ENCODE assay signal across 36 mouse cellular contexts in genomic region chr11:87609264-87609663, GRCm38 (mm10). TPM values are rescaled to one million over a fixed set of nuclear protein-coding genes. Genes with fewer than 3 reads are reported as not detected.
DNase-seq lines count a peak whose midpoint lies in the region; ATAC-seq and TF ChIP-seq lines count a peak whose summit lies in the region.
"Had no signal": no experiment of that assay in that cellular context is flagged by ENCODE, and none has a peak within 500 bp of the region (broad histone marks: within the 10 kb centered on the region; RNA-seq: fewer than 3 reads in every experiment).

No protein-coding gene starts in this region.

- no peak overlapping the region for H3K9ac ChIP-seq in embryonic facial prominence, embryonic 14.5 days (ENCODE audit: low read depth, low read length)
- no peak overlapping the region for H3K9ac ChIP-seq in lung, postnatal 0 days (replicated peaks; ENCODE audit: low read depth)
- H3K9ac ChIP-seq in midbrain, postnatal 0 days (replicated peaks; ENCODE audit: low read length, poor library complexity, severe bottlenecking), result no peak overlapping the region
- H3K9ac ChIP-seq: embryonic facial prominence, embryonic 15.5 days; forebrain, embryonic 12.5 days; hindbrain, embryonic 15.5 days; liver, postnatal 0 days; midbrain, embryonic 13.5 days; neural tube, embryonic 12.5 days had no signal

- intact Hi-C loops in gastrocnemius, postnatal 14 days (cut with DNase I; ENCODE audit: low total_unique reads), result no loop called here
- intact Hi-C loops in left cerebral cortex, postnatal 36 days (cut with DNase I), result no loop called here

- H3K4me1 ChIP-seq in embryonic facial prominence, embryonic 14.5 days (ENCODE audit: control insufficient read depth, insufficient read depth, low read length), result no peaks in the 10 kb centered on the region
- no peaks in the 10 kb centered on the region for H3K4me1 ChIP-seq in embryonic facial prominence, embryonic 10.5 days
- H3K4me1 ChIP-seq in lung, postnatal 0 days (ENCODE audit: insufficient read depth, low read depth, low read length), result no peaks in the 10 kb centered on the region
- no peaks in the 10 kb centered on the region for H3K4me1 ChIP-seq in midbrain, postnatal 0 days (ENCODE audit: insufficient read depth, low read length)
- H3K4me1 ChIP-seq: embryonic facial prominence, embryonic 15.5 days; forebrain, embryonic 12.5 days; hindbrain, embryonic 15.5 days; limb, embryonic 10.5 days; neural tube, embryonic 12.5 days had no signal

- TF ChIP-seq CTCF in lung, postnatal 0 days (IDR thresholded peaks at IDR 0.05), result no peak
- no peak for TF ChIP-seq CTCF in midbrain, postnatal 0 days (IDR thresholded peaks at IDR 0.05)

- WGBS in embryonic facial prominence, embryonic 14.5 days, result 76% methylated on average over 7 of the region's 7 CpGs
- WGBS in embryonic facial prominence, embryonic 10.5 days, result 91% methylated on average over 7 of the region's 7 CpGs
- WGBS in lung, postnatal 0 days, result 85% methylated on average over 7 of the region's 7 CpGs
- 91% methylated on average over 7 of the region's 7 CpGs for WGBS in midbrain, postnatal 0 days

- no peak for TF ChIP-seq EP300 in lung, postnatal 0 days (IDR thresholded peaks at IDR 0.05)

- no peak overlapping the region for H3K4me2 ChIP-seq in embryonic facial prominence, embryonic 14.5 days (ENCODE audit: low read depth, low read length)
- H3K4me2 ChIP-seq in lung, postnatal 0 days (replicated peaks; ENCODE audit: low read depth, low read length), result no peak overlapping the region
- no peak overlapping the region for H3K4me2 ChIP-seq in midbrain, postnatal 0 days (ENCODE audit: low read depth, low read length, poor library complexity, severe bottlenecking)
- H3K4me2 ChIP-seq: embryonic facial prominence, embryonic 15.5 days; forebrain, embryonic 12.5 days; hindbrain, embryonic 15.5 days; liver, embryonic 11.5 days; midbrain, embryonic 13.5 days; neural tube, embryonic 12.5 days had no signal

- H3K27me3 ChIP-seq in embryonic facial prominence, embryonic 14.5 days (replicated peaks; ENCODE audit: control insufficient read depth, insufficient read depth, low read length), result no peaks in the 10 kb centered on the region
- H3K27me3 ChIP-seq in embryonic facial prominence, embryonic 10.5 days (replicated peaks; ENCODE audit: low read depth, poor library complexity, severe bottlenecking), result no peaks in the 10 kb centered on the region
- H3K27me3 ChIP-seq in lung, postnatal 0 days (replicated peaks; ENCODE audit: insufficient read depth, low read length), result no peaks in the 10 kb centered on the region
- H3K27me3 ChIP-seq in midbrain, postnatal 0 days (ENCODE audit: insufficient read depth, low read length), result no peaks in the 10 kb centered on the region
- H3K27me3 ChIP-seq: CH12.LX; embryonic facial prominence, embryonic 15.5 days; forebrain, embryonic 12.5 days; hindbrain, embryonic 15.5 days; megakaryocyte, embryonic 14.5 days; midbrain, embryonic 13.5 days; neural tube, embryonic 12.5 days had no signal

- no peak overlapping the region for H3K4me3 ChIP-seq in embryonic facial prominence, embryonic 14.5 days (ENCODE audit: low read depth, low read length)
- H3K4me3 ChIP-seq in embryonic facial prominence, embryonic 10.5 days, result no peak overlapping the region
- no peak overlapping the region for H3K4me3 ChIP-seq in lung, postnatal 0 days (ENCODE audit: low read depth, low read length)
- no peak overlapping the region for H3K4me3 ChIP-seq in midbrain, postnatal 0 days (ENCODE audit: low read depth, low read length)
- H3K4me3 ChIP-seq: embryonic facial prominence, embryonic 15.5 days; forebrain, embryonic 12.5 days; hindbrain, embryonic 15.5 days; left cerebral cortex, adult 2 months; limb, embryonic 10.5 days; megakaryocyte, embryonic 14.5 days; midbrain, embryonic 13.5 days; neural tube, embryonic 12.5 days had no signal

- no peaks in the 10 kb centered on the region for H3K9me3 ChIP-seq in embryonic facial prominence, embryonic 14.5 days (ENCODE audit: control insufficient read depth, low read length)
- H3K9me3 ChIP-seq in embryonic facial prominence, embryonic 10.5 days, result no peaks in the 10 kb centered on the region
- no peaks in the 10 kb centered on the region for H3K9me3 ChIP-seq in lung, postnatal 0 days (ENCODE audit: low read length)
- no peaks in the 10 kb centered on the region for H3K9me3 ChIP-seq in midbrain, postnatal 0 days (ENCODE audit: low read length)
- H3K9me3 ChIP-seq: embryonic facial prominence, embryonic 15.5 days; forebrain, embryonic 12.5 days; G1E; hindbrain, embryonic 15.5 days; limb, embryonic 10.5 days; megakaryocyte, embryonic 14.5 days; midbrain, embryonic 13.5 days; neural tube, embryonic 12.5 days had no signal

- no peak overlapping the region for H3K27ac ChIP-seq in embryonic facial prominence, embryonic 14.5 days (replicated peaks; ENCODE audit: low read depth, low read length)
- no peak overlapping the region for H3K27ac ChIP-seq in embryonic facial prominence, embryonic 10.5 days (replicated peaks)
- H3K27ac ChIP-seq in lung, postnatal 0 days (ENCODE audit: low read length), result no peak overlapping the region
- no peak overlapping the region for H3K27ac ChIP-seq in midbrain, postnatal 0 days (ENCODE audit: low read depth, low read length)
- H3K27ac ChIP-seq: embryonic facial prominence, embryonic 15.5 days; forebrain, embryonic 12.5 days; hindbrain, embryonic 15.5 days; kidney, postnatal 0 days; left cerebral cortex, adult 2 months; limb, embryonic 10.5 days; midbrain, embryonic 13.5 days; neural tube, embryonic 12.5 days had no signal

- ATAC-seq in embryonic facial prominence, embryonic 14.5 days (ENCODE audit: low read depth), result no peak
- no peak for ATAC-seq in lung, postnatal 0 days
- no peak for ATAC-seq in midbrain, postnatal 0 days (ENCODE audit: low FRiP score)
- ATAC-seq: activated CD4-positive, CD25-positive, alpha-beta regulatory T cell, adult 4 months; liver, postnatal 0 days; midbrain, embryonic 13.5 days had no signal

- peaks cover 98% of the 10 kb centered on the region for H3K36me3 ChIP-seq in embryonic facial prominence, embryonic 14.5 days (ENCODE audit: control insufficient read depth, insufficient read depth, low read length)
- peaks cover 100% of the 10 kb centered on the region for H3K36me3 ChIP-seq in embryonic facial prominence, embryonic 10.5 days (replicated peaks)
- peaks cover 46% of the 10 kb centered on the region for H3K36me3 ChIP-seq in lung, postnatal 0 days (ENCODE audit: insufficient read depth, low read length)
- H3K36me3 ChIP-seq in midbrain, postnatal 0 days (ENCODE audit: insufficient read depth, low read length), result peaks cover 79% of the 10 kb centered on the region

- peak; percentile 40 for DNase-seq in embryonic facial prominence, embryonic 14.5 days (ENCODE audit: low spot score)
- no peak for DNase-seq in embryonic facial prominence, embryonic 10.5 days (ENCODE audit: low spot score)
- peak; percentile 52 for DNase-seq in lung, postnatal 36 days
- no peak for DNase-seq in lung, postnatal 0 days (ENCODE audit: low spot score)
- peak; percentile 54 for DNase-seq in gastrocnemius, postnatal 14 days
- DNase-seq in midbrain, postnatal 0 days (ENCODE audit: low spot score), result no peak
- DNase-seq in left cerebral cortex, postnatal 36 days (ENCODE audit: low spot score in 2 of 2), result no peak
- DNase-seq: B cell, adult 2 months; cerebellum, adult 11-12 months; embryo, embryonic 11 days; kidney, adult 2 months; layer of hippocampus, adult 9-11 months; liver, postnatal 0 days; lung, postnatal 10 days; right cerebral cortex, postnatal 14 days; spleen, adult 18-20 months had no signal

RNA-seq across cellular contexts. Expression of gene Hsf5, which starts 7.7 kb away (rescaled TPM):
- polyA plus RNA-seq in embryonic facial prominence, embryonic 14.5 days (2014; fragmentation: Nextera tagmentation; extraction: Ambion mirVana), result 0.17 and 0.25 TPM in 2 replicates
- polyA plus RNA-seq in embryonic facial prominence, embryonic 10.5 days (2016; fragmentation: Nextera tagmentation; extraction: Ambion mirVana), result 0.27 and 0.41 TPM in 2 replicates
- polyA plus RNA-seq in lung, postnatal 0 days (2015; fragmentation: Nextera tagmentation; extraction: Ambion mirVana), result 0.05 and 0.11 TPM in 2 replicates
- not detected for total RNA-seq in gastrocnemius, postnatal 14 days (2021)
- 0.11 and 0.52 TPM in 2 replicates for total RNA-seq in midbrain, postnatal 0 days (2014; rRNA removed)
- polyA plus RNA-seq in midbrain, postnatal 0 days (2015; fragmentation: Nextera tagmentation; extraction: Ambion mirVana), result 0.10 and 0.25 TPM in 2 replicates
- total RNA-seq in left cerebral cortex, postnatal 36 days (2021), result under 1 TPM; 0.42 to 0.57 TPM
- total RNA-seq: hematopoietic stem cell, adult 5-6 weeks had no signal
- polyA plus RNA-seq: G1E; liver, postnatal 0 days had no signal

RNA-seq across cellular contexts. Expression of gene Mtmr4, which starts 17.3 kb away (rescaled TPM):
- polyA plus RNA-seq in embryonic facial prominence, embryonic 14.5 days (2014; fragmentation: Nextera tagmentation; extraction: Ambion mirVana), result 33.2 and 34.3 TPM in 2 replicates
- polyA plus RNA-seq in embryonic facial prominence, embryonic 10.5 days (2016; fragmentation: Nextera tagmentation; extraction: Ambion mirVana), result 71.1 and 79.2 TPM in 2 replicates
- polyA plus RNA-seq in lung, postnatal 0 days (2015; fragmentation: Nextera tagmentation; extraction: Ambion mirVana), result 9.4 and 13.3 TPM in 2 replicates
- 10 to 100 TPM in 1 of 2 experiments, 1 to 10 TPM in 1; 9.5 to 12.4 TPM for total RNA-seq in gastrocnemius, postnatal 14 days (2021)
- 98.9 and 116 TPM in 2 replicates for total RNA-seq in midbrain, postnatal 0 days (2014; rRNA removed)
- polyA plus RNA-seq in midbrain, postnatal 0 days (2015; fragmentation: Nextera tagmentation; extraction: Ambion mirVana), result 33.2 and 34.1 TPM in 2 replicates
- 10 to 100 TPM; 88.0 to 93.4 TPM for total RNA-seq in left cerebral cortex, postnatal 36 days (2021)

RNA-seq across cellular contexts. Expression of gene Sept4, which starts 40.6 kb away (rescaled TPM):
- 40.1 and 42.2 TPM in 2 replicates for polyA plus RNA-seq in embryonic facial prominence, embryonic 14.5 days (2014; fragmentation: Nextera tagmentation; extraction: Ambion mirVana)
- polyA plus RNA-seq in embryonic facial prominence, embryonic 10.5 days (2016; fragmentation: Nextera tagmentation; extraction: Ambion mirVana), result 4.1 and 6.1 TPM in 2 replicates
- polyA plus RNA-seq in lung, postnatal 0 days (2015; fragmentation: Nextera tagmentation; extraction: Ambion mirVana), result 366 and 392 TPM in 2 replicates
- 10 to 100 TPM; 41.2 TPM for total RNA-seq in gastrocnemius, postnatal 14 days (2021)
- total RNA-seq in midbrain, postnatal 0 days (2014; rRNA removed), result 19.4 and 26.6 TPM in 2 replicates
- 39.1 and 40.5 TPM in 2 replicates for polyA plus RNA-seq in midbrain, postnatal 0 days (2015; fragmentation: Nextera tagmentation; extraction: Ambion mirVana)
- 100 to 1,000 TPM; 161 to 227 TPM for total RNA-seq in left cerebral cortex, postnatal 36 days (2021)

RNA-seq across cellular contexts. Expression of gene Gm11492, which starts 42.8 kb away (rescaled TPM):
- not detected in 2 replicates for polyA plus RNA-seq in embryonic facial prominence, embryonic 14.5 days (2014; fragmentation: Nextera tagmentation; extraction: Ambion mirVana)
- not detected in 2 replicates for polyA plus RNA-seq in embryonic facial prominence, embryonic 10.5 days (2016; fragmentation: Nextera tagmentation; extraction: Ambion mirVana)
- not detected in 2 replicates for polyA plus RNA-seq in lung, postnatal 0 days (2015; fragmentation: Nextera tagmentation; extraction: Ambion mirVana)
- not detected for total RNA-seq in gastrocnemius, postnatal 14 days (2021)
- total RNA-seq in midbrain, postnatal 0 days (2014; rRNA removed), result not detected in 2 replicates
- polyA plus RNA-seq in midbrain, postnatal 0 days (2015; fragmentation: Nextera tagmentation; extraction: Ambion mirVana), result not detected in 2 replicates
- under 1 TPM in 1 of 2 experiments, not detected in 1; 0.20 TPM for total RNA-seq in left cerebral cortex, postnatal 36 days (2021)
- total RNA-seq: adrenal gland, postnatal 4 days; CH12.LX; hematopoietic stem cell, adult 5-6 weeks; left cerebral cortex, adult 2 months had no signal
- polyA plus RNA-seq: activated CD4-positive, CD25-positive, alpha-beta regulatory T cell, adult 4 months; embryonic facial prominence, embryonic 15.5 days; forebrain, embryonic 12.5 days; G1E; heart, embryonic 16.5 days; hindbrain, embryonic 15.5 days; intestine, embryonic 14.5 days; kidney, adult 2 months; kidney, postnatal 0 days; large intestine, adult 2 months; limb, embryonic 10.5 days; liver, embryonic 11.5 days; liver, postnatal 0 days; midbrain, embryonic 13.5 days; neural tube, embryonic 12.5 days; thymus, postnatal 0 days; urinary bladder, adult 2 months had no signal

RNA-seq across cellular contexts. Expression of gene Rnf43, which starts 53.3 kb away (rescaled TPM):
- polyA plus RNA-seq in embryonic facial prominence, embryonic 14.5 days (2014; fragmentation: Nextera tagmentation; extraction: Ambion mirVana), result 5.3 and 6.2 TPM in 2 replicates
- 3.2 and 3.3 TPM in 2 replicates for polyA plus RNA-seq in embryonic facial prominence, embryonic 10.5 days (2016; fragmentation: Nextera tagmentation; extraction: Ambion mirVana)
- 4.6 and 6.6 TPM in 2 replicates for polyA plus RNA-seq in lung, postnatal 0 days (2015; fragmentation: Nextera tagmentation; extraction: Ambion mirVana)
- under 1 TPM; 0.09 to 0.16 TPM for total RNA-seq in gastrocnemius, postnatal 14 days (2021)
- total RNA-seq in midbrain, postnatal 0 days (2014; rRNA removed), result 2.8 and 5.0 TPM in 2 replicates
- 0.56 and 0.93 TPM in 2 replicates for polyA plus RNA-seq in midbrain, postnatal 0 days (2015; fragmentation: Nextera tagmentation; extraction: Ambion mirVana)
- total RNA-seq in left cerebral cortex, postnatal 36 days (2021), result 1 to 10 TPM; 2.8 to 2.9 TPM
- total RNA-seq: hematopoietic stem cell, adult 5-6 weeks had no signal

Comparison
In these comparisons a context has a peak if more than half of its experiments do, and no peak if none do; other contexts are left out.
1. DNase-seq: peak in embryonic facial prominence, embryonic 14.5 days (single experiment), lung, postnatal 36 days (single experiment) and gastrocnemius, postnatal 14 days (single experiment); none in embryonic facial prominence, embryonic 10.5 days (single experiment), lung, postnatal 0 days (single experiment), midbrain, postnatal 0 days (single experiment) and left cerebral cortex, postnatal 36 days (0 of 2).